Mouse (Mus musculus): ENCODE measurements around the gene Gcn1l1. TPM values are rescaled to one million over a fixed set of nuclear protein-coding genes. Genes with fewer than 3 reads are reported as not detected.

The Gcn1l1 gene
- total RNA-seq, 2 experiments from 2014 or later: 74.5 to 76.7 TPM

DNA sequence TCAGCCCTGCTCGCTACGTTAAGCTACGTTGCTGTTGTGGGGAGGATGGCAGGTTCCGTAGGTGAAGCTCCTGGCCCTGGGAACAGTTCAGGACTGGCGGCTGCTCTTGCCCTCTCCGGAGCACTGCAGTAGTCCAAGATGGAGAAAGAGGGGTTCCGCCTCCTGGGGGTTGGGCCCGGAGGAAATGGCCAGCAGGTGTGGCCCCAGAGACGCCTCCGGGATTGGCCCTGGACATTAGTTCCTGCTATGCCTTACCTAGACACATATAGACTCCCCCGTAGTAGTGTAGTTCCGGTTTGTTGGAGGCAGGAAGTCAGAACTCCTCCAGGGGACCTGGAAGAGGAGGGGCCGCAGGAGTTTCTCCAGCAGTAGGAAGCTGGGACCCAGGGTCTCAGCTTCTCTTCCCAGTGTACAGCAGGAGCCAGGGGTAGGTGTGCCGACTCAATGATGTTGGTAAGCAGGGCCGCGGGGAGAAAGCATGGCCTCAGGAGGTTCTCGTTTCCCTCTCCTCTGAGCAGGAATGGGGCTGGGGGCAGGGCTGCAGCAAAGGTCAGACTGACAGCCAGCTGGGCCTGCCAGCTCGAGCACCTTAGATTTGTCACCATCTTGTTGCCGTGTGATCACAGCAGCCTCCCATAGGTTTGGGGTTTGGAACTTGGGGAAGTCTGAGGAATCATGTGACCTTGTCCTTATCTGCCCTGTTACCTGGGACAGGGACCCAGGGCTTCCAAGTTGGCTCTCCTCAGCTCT lies 22.2 kb upstream of the Gcn1l1 start:
- no peak overlapping the region for H3K4me3 ChIP-seq
- TF ChIP-seq CTCF (conservative IDR thresholded peaks at IDR 0.05): no peak
- DNase-seq (ENCODE audit: low spot score in 2 of 2): no peak
- peak overlapping the region; percentile 78 for H3K27ac ChIP-seq

DNA sequence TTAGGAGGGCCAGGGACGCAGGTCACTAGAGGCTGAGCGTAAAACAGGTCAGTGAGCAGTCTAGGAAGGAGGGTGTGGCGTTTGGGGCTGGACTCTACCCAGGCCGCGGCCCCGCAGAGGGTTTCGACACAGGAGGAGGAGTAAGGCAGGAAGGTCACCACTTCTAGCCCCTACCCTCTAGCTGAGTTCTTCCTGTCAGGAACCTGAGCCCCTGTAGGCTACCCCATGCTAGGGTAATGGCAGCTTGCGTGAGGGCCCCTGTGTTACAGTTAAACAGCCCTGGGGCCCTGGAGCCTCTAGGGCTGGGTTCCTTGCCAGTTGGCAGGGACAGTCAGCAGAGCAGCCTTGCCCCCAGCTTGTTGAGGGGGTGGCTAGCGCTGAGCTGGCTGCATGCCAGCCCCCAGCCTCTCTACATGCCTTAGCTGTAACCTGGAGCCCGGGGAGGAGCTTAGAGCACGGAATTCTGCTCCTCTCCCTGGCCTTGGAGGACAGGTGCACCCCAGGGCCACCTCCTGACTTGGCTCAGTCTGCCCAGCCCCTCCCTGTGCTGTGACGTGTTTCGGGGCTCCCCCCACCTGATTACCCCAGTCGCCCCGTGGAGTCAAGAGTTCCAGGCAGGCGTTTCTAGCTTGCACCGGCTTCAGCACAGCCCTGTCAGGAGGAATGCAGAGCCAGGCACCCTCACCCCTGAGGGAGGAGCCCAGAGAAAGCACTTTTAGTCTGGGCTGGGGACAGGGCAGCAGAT lies 21.4 kb upstream of the Gcn1l1 start:
- TF ChIP-seq CTCF (conservative IDR thresholded peaks at IDR 0.05): no peak
- DNase-seq (ENCODE audit: low spot score in 2 of 2): peak; percentile 64 to 76
- H3K4me3 ChIP-seq: peak overlapping the region; percentile 22; the same call in 1 of the 2 replicates
- peak overlapping the region; percentile 78 for H3K27ac ChIP-seq

DNA sequence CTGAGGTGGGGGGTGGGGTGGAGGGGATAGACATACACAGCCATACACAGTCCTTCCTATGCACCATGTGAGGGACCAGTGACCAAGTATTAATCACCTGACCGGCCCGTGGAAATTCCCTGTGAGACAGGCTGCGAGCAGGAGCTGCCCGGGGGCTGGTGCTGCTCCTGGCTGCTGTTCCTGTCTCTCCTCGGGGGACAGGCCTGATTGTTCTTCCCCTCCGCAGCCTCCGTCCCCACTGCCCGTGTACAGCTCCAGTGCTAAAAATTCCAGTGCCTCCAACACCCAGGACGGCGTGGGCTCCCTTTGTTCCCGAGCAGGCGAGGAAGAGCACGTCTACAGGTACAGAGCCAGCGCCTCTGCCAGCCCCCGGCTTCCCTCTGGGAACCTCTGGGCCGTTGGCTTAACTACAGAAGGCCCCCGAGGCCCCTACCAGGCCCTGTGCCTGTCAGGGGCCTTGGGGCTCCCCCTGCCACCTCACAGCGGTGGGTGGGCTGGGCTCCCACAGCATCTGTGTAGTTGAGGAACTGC lies 20.3 kb upstream of the Gcn1l1 start:
- peak overlapping the region; percentile 65; the same call in 1 of the 2 replicates for H3K27ac ChIP-seq
- no peak for DNase-seq (ENCODE audit: low spot score in 2 of 2)
- no peak for TF ChIP-seq CTCF (conservative IDR thresholded peaks at IDR 0.05)
- peak overlapping the region; percentile 4; the same call in 1 of the 2 replicates for H3K4me3 ChIP-seq

DNA sequence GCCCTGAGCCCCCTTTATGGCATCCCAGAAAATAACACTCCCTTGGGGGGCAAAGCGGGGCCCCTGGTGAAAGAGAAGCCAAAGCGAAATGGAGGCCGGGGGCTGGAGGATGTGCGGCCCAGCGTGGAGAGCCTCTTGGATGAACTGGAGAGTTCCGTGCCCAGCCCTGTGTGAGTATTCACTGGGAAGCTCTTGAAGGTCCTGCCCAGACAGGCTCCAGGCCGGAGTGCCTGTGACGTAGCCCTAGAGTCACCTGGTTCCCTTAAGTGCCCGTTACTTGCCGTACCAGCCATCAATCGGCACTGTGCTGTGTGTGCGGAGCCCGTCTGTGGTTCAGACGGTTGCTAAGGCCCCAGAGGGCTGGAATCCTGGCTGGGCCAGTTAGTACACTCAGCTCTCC lies 19.4 kb upstream of the Gcn1l1 start:
- TF ChIP-seq CTCF (conservative IDR thresholded peaks at IDR 0.05): no peak
- Histone ChIP-seq H3K4me3 (no peak overlapping the region; the same call in 1 of the 2 replicates), H3K27ac (peak overlapping the region; percentile 65)
- no peak for DNase-seq (ENCODE audit: low spot score in 2 of 2)

DNA sequence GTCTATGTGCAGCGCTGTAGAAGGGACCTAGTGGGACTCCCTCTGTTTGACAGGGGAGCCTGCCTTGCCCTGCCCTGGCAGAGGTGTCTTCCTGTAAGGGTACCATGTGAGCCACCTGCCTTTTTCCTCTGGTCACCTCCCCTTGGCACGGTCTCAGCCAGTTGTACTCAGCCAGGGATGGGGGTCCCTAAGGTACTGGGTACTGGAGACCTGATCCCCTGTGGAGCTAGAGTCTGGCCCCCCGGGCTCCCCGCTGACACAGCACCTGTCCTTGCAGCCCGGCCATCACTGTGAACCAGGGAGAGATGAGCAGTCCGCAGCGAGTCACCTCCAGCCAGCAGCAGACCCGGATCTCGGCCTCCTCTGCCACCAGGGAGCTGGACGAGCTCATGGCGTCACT lies 18.5 kb upstream of the Gcn1l1 start:
- no peak for DNase-seq (ENCODE audit: low spot score in 2 of 2)
- TF ChIP-seq CTCF (conservative IDR thresholded peaks at IDR 0.05): no peak
- Histone ChIP-seq H3K27ac (no peak overlapping the region), H3K4me3 (no peak overlapping the region)

DNA sequence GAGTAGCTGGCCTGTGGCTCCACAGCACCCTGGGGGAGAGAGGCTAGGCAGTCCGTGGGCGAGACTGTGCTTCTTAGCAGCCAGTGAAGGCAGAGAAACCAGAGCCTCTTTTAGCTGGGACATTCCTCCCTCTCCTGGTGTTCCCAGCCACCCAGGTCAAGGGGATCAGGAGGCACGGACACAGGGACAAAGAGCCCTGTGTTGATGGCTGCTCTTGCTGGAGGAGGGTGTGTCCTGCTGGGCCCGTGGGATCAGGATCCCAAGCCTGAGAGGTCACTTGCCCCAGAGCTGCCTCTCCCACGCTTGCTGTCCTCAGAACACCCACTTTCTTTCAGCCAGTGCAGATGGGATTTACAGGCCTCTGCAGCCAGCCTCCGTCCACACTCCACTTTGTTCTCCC lies 18.0 kb upstream of the Gcn1l1 start:
- H3K4me3 ChIP-seq: no peak overlapping the region
- TF ChIP-seq CTCF (conservative IDR thresholded peaks at IDR 0.05): no peak
- H3K27ac ChIP-seq: no peak overlapping the region
- DNase-seq (ENCODE audit: low spot score in 2 of 2): no peak

DNA sequence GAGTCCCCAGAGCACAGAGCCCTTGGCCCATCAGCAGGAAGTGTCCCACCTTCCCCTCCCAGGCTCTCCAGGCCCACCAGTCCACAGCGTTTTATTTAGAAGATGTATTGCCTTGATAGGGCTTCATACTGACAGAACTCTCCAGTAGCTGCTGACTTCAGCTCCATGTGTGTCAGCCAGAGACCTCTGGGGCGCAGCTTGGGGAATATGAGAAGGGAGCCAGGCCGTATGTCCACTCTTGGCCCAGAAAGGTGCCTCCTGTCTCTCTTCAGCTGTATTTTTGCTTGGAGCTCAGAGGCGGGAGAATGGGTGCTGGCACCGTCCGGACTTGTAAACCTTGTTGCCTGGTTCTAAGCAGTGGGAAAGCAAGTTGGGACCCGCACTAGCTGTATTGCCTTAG lies 17.6 kb upstream of the Gcn1l1 start:
- H3K4me3 ChIP-seq: no peak overlapping the region
- no peak overlapping the region for H3K27ac ChIP-seq
- no peak for DNase-seq (ENCODE audit: low spot score in 2 of 2)
- TF ChIP-seq CTCF (conservative IDR thresholded peaks at IDR 0.05): no peak

DNA sequence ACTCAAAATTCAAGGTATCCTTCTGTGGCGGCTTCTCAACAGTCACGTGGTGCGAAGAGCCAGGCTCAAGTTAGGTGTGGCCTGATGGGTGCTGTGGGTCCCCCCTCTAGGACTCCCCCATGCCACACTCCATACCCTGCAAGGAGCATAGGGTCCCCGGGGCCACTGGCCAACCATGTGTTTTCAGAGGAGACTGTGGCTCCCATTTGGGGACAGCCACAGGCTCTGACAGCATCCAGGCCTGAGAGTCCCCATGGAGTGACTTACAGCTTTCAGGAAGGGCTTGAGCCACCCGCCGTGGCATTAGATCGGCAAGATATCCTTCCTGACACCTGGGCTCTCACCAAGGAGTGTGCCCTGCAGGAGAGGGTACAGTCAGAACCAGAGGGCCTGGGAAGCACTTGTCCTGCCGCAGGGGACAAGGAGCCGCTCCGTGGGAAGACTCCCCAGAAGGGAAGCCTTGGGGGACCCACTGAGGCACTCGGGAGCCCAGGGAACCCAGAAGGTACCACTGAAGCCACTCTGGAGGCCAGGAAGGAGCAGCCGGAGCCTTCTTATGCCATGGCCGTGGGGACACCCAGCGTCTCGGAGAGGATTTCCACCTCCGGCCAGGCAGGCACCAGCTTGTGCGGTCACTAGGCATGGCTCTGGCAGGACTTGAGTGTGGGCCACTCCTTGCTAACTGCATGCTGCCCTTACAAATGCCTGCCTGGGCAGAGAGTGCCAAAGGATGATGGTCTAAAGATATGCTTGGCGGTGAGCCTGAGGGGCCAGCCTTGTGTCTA lies 16.4 kb upstream of the Gcn1l1 start:
- Histone ChIP-seq H3K27ac (no peak overlapping the region), H3K4me3 (no peak overlapping the region)
- DNase-seq (ENCODE audit: low spot score in 2 of 2): no peak
- TF ChIP-seq CTCF (conservative IDR thresholded peaks at IDR 0.05): no peak

DNA sequence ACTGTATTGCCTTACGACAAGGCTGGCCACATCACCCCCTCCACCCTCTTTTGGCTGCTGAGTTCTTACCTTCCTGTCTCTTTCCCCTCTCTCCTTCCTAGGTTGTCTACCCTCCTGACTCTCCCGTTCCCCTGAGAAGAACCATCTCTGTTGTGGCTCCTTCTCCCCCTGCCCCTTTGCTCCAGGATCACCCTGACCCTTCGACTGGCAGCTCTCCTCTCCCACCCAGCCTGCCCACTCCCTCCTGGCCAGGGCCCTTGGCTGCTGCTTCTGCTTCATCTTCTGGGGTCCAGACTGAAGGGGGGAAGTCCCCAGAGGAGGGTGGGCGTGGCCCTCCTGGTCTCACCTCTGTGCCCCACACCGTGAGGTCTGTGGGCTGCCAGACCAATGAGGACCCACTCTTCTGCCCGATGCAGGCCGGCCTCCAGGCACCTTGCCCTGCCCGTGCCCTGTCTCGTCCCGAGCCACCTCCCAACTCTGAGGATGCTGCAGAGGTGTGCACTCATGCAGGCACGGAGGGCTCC lies 14.5 kb upstream of the Gcn1l1 start:
- no peak for DNase-seq (ENCODE audit: low spot score in 2 of 2)
- no peak overlapping the region for H3K27ac ChIP-seq
- no peak overlapping the region for H3K4me3 ChIP-seq
- no peak for TF ChIP-seq CTCF (conservative IDR thresholded peaks at IDR 0.05)

DNA sequence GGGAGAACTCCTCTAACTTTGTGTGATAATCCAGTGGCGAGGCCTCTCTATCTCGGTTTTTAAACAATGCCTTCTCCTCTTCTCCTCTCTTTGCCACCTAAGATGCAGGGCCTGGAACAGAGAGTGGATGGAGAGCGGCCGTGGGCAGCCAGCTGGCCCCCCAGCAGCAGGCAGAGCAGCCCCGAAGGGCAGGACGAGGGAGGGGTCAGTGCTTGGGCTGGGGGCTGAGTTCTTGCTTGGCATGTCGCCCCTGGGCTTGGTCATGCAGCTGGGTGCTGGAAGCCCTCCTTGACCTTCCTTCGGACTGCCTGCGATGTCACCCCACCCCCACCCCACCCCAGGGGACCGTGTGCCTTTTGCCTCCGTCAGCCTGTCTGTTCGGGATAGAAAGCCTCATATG lies 13.7 kb upstream of the Gcn1l1 start:
- DNase-seq (ENCODE audit: low spot score in 2 of 2): no peak
- no peak overlapping the region for H3K27ac ChIP-seq
- no peak for TF ChIP-seq CTCF (conservative IDR thresholded peaks at IDR 0.05)
- H3K4me3 ChIP-seq: no peak overlapping the region

DNA sequence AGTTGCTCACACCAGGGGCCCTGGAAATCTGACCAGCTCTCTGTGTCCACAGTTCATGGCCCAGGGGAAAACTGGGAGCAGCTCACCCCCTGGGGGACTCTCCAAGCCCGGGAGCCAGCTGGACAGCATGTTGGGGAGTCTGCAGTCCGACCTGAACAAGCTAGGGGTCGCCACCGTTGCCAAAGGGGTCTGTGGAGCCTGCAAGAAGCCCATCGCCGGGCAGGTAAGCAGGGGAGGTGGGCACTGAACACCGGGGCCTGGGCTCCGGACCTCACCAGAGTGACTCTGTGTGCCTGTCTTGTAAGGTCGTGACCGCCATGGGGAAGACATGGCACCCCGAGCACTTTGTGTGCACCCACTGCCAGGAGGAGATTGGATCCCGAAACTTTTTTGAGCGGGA lies 13.3 kb upstream of the Gcn1l1 start:
- DNase-seq (ENCODE audit: low spot score in 2 of 2): no peak
- H3K4me3 ChIP-seq: no peak overlapping the region

DNA sequence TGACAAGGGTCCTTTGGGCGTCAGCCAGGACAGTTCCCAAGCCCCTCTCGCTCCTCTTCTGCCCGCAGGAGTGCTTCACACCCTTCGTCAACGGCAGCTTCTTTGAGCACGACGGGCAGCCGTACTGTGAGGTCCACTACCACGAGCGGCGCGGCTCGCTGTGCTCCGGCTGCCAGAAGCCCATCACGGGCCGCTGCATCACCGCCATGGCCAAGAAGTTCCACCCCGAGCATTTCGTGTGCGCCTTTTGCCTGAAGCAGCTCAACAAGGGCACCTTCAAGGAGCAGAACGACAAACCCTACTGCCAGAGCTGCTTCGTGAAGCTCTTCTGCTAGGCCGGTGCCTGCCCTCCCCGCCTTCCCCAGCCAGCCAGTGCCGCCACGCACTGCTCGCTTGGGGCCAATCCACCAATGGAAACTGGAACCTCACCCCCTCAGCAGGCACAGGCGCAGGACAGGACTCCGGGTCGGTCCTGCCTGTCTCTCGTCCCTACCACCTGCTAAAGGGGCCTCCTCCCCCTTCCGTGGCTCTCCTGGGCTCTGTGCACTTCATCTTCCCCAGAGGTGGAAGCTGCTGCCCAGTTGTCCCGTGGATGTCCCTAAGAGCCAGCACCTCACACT lies 11.1 kb upstream of the Gcn1l1 start:
- H3K27ac ChIP-seq: no peak overlapping the region
- no peak for TF ChIP-seq CTCF (conservative IDR thresholded peaks at IDR 0.05)
- no peak overlapping the region for H3K4me3 ChIP-seq
- no peak for DNase-seq (ENCODE audit: low spot score in 2 of 2)

More for the DNA sequence above, 13.3 kb upstream of the Gcn1l1 start:
- TF ChIP-seq CTCF (conservative IDR thresholded peaks at IDR 0.05): no peak
- H3K27ac ChIP-seq: no peak overlapping the region

All from layer of hippocampus, adult 2 months (tissue).